Mouse (Mus musculus) lung, adult 2 months (tissue): Measurements from ENCODE around the gene Ifnlr1. TPM values are rescaled to one million over a fixed set of nuclear protein-coding genes. Genes with fewer than 3 reads are reported as not detected.
A peak's percentile ranks its signal among the peaks of the same experiment; 100 is the strongest.

Experiments
- DNase-seq: peaks from one replicate; pipeline ENCODE4 v3.0.0; 2022
- H3K4me1 ChIP-seq: fragments of 200-500 bp; 2 replicates; pipeline ENCODE4 v1.6.1; 2011; ENCODE audit warnings: low read length; ENCODE audit not compliant: control insufficient read depth, insufficient read depth
- H3K4me3 ChIP-seq: fragments of 200-500 bp; replicated peaks from 2 replicates; pipeline ENCODE3; 2011; ENCODE audit warnings: low read depth, mild to moderate bottlenecking, control low read depth, low read length; ENCODE audit errors: extremely low read depth
- CTCF ChIP-seq: fragments of 200-500 bp; IDR thresholded peaks from 2 replicates; pipeline ENCODE4 v1.5.1; 2011; ENCODE audit warnings: mild to moderate bottlenecking, low read length, control low read depth; ENCODE audit not compliant: insufficient read depth
- POLR2A ChIP-seq: fragments of 200-500 bp; IDR thresholded peaks from 2 replicates; pipeline ENCODE4 v1.6.1; 2011; ENCODE audit warnings: low read depth, mild to moderate bottlenecking, control low read depth, low read length, borderline replicate concordance; ENCODE audit errors: extremely low read depth
- WGBS: fragments of 180-500 bp; shearing (Covaris S2); methylation state at CpG from one replicate; pipeline ENCODE4 v1.1.7; 2018; 5-methylcytosine and 5-hydroxymethylcytosine counted together
- polyA plus RNA-seq: library from polyadenylated mRNA; depleted of rRNA; stranded (reverse); fragments of >200 nt; gene quantifications from 2 replicates; pipeline ENCODE4 v1.2.3, GENCODE M21; 2012

The Ifnlr1 gene
- polyA plus RNA-seq, 1 experiment: 8.8 TPM

DNA sequence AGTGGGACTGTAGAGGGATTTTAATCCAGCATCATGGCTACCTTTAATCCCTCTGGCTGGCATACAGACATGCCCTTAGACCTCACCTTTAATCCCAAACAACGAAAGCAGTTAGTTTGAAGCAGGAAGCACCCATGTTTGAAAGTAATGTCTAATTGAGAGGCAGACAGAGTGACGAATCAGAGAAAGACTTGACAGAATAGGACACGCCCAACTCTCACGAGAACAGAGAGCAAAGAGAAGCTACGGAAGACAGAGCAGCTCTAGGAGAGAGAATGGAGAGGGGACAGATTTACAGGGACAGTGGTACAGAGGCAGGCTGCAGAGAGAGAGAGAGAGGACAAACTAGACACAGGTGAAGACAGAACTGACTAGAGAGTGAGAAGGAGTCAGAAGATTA, 4.3 kb upstream of the Ifnlr1 start:
- no peak for DNase-seq
- Histone ChIP-seq H3K4me1 (no peaks in the 10 kb centered on the region), H3K4me3 (no peak overlapping the region)
- TF ChIP-seq CTCF (no peak), POLR2A (no peak)
- 71% methylated on average over 5 of the region's 5 CpGs for WGBS

DNA sequence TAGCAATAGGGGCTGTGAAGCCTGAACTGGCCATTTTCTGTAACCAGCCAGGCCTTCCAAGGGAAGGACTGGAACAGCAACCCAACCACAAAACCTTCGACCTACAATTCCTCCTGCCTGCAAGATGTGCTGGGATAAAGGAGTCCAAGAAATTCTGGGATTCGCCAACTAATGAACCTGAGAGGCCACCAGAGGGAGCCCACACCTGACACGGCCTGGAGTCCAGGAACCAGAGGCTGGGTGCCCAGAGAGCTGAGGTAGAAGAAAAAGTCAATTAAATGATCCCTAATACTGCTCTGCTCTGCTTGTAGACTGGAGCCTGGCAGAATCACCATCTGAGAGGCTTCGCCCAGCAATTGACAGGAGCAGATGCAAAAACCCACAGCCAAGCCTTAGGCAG, 2.5 kb upstream of the Ifnlr1 start:
- Histone ChIP-seq H3K4me1 (no peaks in the 10 kb centered on the region), H3K4me3 (no peak overlapping the region)
- DNase-seq: no peak
- WGBS: 24% methylated on average over 4 of the region's 4 CpGs
- no peak for TF ChIP-seq POLR2A
- TF ChIP-seq CTCF: peak; percentile 49

DNA sequence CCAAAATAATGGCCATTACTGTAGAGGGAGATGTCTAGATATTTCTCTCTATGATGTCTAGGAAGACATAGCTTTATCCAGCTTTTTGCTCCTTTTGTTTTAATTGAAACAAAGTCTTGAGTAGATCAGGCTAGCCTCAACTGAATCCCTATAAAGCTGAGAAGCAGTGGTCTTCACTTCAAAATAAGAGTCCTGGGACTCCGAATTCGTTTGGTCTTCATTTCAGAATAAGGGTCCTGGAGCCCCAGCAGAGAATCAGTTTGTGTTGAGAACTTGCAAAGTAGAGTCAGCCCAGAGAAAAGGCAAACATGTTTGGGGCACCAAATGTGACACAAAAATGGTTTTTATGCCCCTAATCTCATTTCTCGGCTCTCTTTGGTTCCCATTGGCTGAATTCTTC, 1.4 kb upstream of the Ifnlr1 start:
- whole genome bisulfite sequencing: 25% methylated on average over 3 of the region's 3 CpGs
- DNase-seq: no peak
- Histone ChIP-seq H3K4me1 (no peaks in the 10 kb centered on the region), H3K4me3 (no peak overlapping the region)
- TF ChIP-seq CTCF (no peak), POLR2A (no peak)

DNA sequence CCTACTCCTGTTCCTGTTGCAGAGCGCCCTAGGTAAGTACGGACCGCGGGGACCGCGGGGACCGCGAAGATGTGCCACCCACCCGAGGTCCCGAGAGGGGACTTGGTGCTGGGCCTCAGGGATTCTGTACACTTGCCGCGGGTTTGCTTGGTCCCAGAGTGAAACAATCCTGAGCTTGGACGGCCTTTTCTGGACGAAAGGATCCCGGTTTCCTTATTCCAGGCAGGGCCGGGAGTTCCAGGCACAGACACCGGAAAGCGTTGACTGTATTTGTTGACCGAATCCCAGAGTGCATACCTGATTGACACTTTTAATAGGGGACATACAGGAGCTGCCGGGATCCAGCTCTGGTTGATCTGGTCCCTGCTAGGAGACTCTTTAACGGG, 474 bp downstream of the Ifnlr1 start:
- TF ChIP-seq POLR2A: no peak
- no peak for TF ChIP-seq CTCF
- DNase-seq: no peak
- 2% methylated on average over 21 of the region's 21 CpGs for WGBS

DNA sequence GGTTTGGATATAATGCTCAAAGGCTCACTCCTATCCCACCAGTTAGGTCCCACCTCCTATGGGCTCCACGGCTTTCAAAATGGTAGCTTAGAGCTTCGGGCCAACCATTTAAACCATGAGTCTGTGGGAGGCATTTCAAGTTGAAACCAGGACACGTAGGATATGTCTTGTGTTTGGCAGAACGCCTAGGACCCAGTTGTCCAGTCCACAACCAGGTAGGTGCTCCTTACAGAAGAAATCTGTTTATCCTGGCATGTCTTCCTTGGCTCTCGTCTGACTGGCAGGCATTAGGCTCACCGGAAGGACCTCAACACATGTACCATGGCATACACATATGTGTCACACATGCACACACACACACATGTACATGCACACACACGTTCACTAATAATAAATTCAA, 3.7 kb downstream of the Ifnlr1 start:
- TF ChIP-seq POLR2A (no peak), CTCF (no peak)
- no peak for DNase-seq
- H3K4me1 ChIP-seq: no peaks in the 10 kb centered on the region
- H3K4me3 ChIP-seq: no peak overlapping the region
- 70% methylated on average over 7 of the region's 7 CpGs for WGBS

More for the DNA sequence above, 474 bp downstream of the Ifnlr1 start:
- Histone ChIP-seq H3K4me1 (no peaks in the 10 kb centered on the region), H3K4me3 (peak overlapping the region; percentile 56)

DNA sequence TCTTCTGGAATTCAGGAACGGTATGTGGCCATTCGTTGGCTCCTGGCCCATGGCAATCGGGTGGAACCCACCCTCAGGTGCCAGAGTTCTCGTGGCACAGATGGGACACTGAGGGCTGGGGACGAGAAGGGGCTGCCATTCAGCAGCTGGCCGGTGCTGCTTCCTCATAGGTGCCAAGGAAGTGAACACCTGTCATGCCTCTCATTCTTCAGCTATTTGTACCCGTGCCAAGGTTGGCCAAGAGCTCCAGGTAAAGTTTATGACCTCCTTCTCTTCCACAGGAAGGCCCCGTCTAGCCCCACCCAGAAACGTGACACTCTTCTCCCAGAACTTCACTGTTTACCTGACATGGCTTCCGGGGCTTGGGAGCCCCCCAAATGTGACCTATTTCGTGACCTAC, 4.2 kb downstream of the Ifnlr1 start:
- Histone ChIP-seq H3K4me3 (no peak overlapping the region), H3K4me1 (no peaks in the 10 kb centered on the region)
- WGBS: 53% methylated on average over 11 of the region's 11 CpGs
- DNase-seq: peak; percentile 57
- no peak for TF ChIP-seq CTCF
- TF ChIP-seq POLR2A: no peak

DNA sequence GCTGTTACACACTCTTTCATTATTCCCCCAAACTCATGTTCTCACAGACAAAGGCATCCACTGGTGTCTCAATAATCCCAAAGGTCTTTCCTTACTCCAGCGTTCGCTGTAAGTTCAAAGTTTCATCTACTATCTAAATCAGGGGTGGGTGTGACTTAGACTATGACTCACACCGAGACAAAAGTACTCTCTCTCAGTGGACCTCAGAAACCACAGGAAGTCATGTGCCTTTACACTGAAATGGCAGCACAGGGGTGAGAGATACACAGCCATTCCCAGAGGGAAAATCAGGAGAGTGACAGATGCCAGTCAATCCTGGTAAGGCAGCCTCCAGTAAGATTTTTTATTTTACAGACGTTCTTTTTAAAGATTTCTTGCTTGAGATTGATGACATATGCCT, 6.8 kb downstream of the Ifnlr1 start:
- TF ChIP-seq CTCF: no peak
- TF ChIP-seq POLR2A: no peak
- DNase-seq: no peak
- 65% methylated on average over 4 of the region's 4 CpGs for WGBS

DNA sequence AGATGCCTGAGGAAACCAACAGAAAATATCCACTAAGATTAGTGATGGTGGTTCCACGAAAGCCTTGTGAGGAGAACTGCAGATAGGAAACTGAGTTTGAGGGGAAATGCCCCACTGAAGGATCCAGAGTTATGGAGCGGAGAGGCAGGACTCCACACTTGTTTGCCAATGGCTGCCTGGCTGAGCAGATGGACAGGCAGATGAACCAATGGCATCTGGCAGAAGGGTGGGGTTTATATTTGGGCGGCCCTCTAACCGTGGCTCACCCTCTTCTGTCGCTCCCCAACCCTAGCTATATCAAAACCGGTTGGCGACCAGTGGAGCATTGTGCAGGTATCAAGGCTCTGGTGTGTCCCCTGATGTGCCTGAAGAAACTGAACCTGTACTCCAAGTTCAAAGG, 12.4 kb downstream of the Ifnlr1 start:
- DNase-seq: no peak
- H3K4me1 ChIP-seq: no peaks in the 10 kb centered on the region
- H3K4me3 ChIP-seq: no peak overlapping the region
- TF ChIP-seq CTCF (no peak), POLR2A (no peak)
- WGBS: 75% methylated on average over 7 of the region's 7 CpGs

More for the DNA sequence above, 6.8 kb downstream of the Ifnlr1 start:
- H3K4me3 ChIP-seq: no peak overlapping the region
- no peaks in the 10 kb centered on the region for H3K4me1 ChIP-seq

DNA sequence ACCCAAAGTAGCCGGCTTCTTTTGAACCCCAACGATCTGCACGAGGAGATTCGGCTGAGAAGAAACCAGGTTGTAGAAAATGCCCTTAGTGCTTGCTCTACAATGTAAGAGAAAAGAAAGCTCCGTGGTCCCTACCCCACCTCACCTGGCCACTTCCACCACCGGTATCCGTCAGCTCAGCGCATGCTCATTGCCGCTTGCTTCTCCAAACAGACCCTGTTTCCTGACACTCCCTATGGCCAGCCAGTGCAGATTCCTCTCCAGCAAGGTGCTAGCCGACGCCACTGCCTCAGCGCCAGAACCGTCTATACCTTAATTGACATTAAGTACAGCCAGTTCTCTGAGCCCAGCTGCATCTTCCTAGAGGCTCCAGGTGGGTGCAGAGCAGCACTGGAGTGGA, 17.4 kb downstream of the Ifnlr1 start:
- TF ChIP-seq CTCF (no peak), POLR2A (no peak)
- H3K4me3 ChIP-seq: no peak overlapping the region
- no peaks in the 10 kb centered on the region for H3K4me1 ChIP-seq
- no peak for DNase-seq
- 56% methylated on average over 13 of the region's 13 CpGs for WGBS

DNA sequence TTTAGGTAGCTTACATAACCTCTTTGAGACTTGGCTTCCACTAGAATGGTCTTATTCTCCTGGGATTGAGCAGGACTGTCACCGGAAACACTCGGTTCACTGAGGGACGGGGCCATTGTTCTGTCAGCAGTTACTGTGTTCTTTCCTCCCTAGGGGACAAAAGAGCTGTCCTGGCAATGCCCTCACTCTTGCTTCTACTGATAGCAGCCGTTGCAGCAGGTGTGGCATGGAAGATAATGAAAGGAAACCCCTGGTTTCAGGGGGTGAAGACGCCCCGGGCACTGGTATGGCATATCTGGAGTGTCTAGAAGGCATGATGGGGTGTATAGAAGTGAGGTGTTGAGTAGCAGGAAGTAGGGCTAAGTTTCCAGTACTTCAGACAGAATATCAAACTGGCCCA, 17.9 kb downstream of the Ifnlr1 start:
- 0 out of 2 replicates have a peak, but pooled peaks cover 2% of the 10 kb centered on the region for H3K4me1 ChIP-seq
- no peak for TF ChIP-seq CTCF
- TF ChIP-seq POLR2A: no peak
- no peak overlapping the region for H3K4me3 ChIP-seq
- no peak for DNase-seq
- WGBS: 39% methylated on average over 6 of the region's 6 CpGs
